Comparison of ENCODE assay signal across 15 mouse cellular contexts in the genomic region with DNA sequence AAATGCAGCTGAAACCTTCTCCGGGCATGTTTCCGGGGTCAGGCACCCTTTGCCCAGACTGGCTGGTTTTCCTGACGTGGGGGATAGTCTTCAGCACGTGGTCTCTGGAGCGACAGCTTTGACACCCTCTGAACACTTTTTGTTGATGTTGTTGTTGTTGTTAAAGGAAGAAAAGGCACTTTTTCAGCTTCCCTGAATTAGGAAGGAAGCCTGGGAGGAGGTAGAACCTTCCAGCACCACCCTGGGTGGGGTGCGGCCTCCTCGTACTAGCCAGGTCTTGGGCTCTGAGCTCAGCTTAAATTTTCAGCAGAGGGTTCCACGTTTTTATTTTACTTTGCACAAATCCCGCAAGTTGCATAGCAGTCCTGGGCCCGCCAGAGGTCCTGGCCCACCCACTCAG. TPM values are rescaled to one million over a fixed set of nuclear protein-coding genes. Genes with fewer than 3 reads are reported as not detected.
DNase-seq lines count a peak whose midpoint lies in the region; TF ChIP-seq lines count a peak whose summit lies in the region.
"Had no signal": no experiment of that assay in that cellular context is flagged by ENCODE, and none has a peak within 500 bp of the region (broad histone marks: within the 10 kb centered on the region; RNA-seq: fewer than 3 reads in every experiment).

No protein-coding gene starts in this region.

- no peaks in the 10 kb centered on the region for H3K36me3 ChIP-seq in thymus, adult 2 months (ENCODE audit: control insufficient read depth, insufficient read depth, low read length)
- H3K36me3 ChIP-seq: forebrain, embryonic 12.5 days; limb, embryonic 15.5 days; liver, embryonic 15.5 days; midbrain, embryonic 12.5 days had no signal

- H3K27me3 ChIP-seq in thymus, adult 2 months (ENCODE audit: control insufficient read depth, insufficient read depth, low read length): no peaks in the 10 kb centered on the region
- H3K27me3 ChIP-seq: forebrain, embryonic 12.5 days; limb, embryonic 15.5 days; liver, embryonic 15.5 days had no signal

- TF ChIP-seq CTCF in layer of hippocampus, adult 2 months (conservative IDR thresholded peaks at IDR 0.05): no peak
- TF ChIP-seq CTCF in thymus, adult 2 months (IDR thresholded peaks at IDR 0.05; ENCODE audit: borderline replicate concordance, control insufficient read depth, extremely low read depth, insufficient read depth, low read length, poor library complexity): no peak

- intact Hi-C loops in heart, postnatal 10 days (cut with DNase I): loop anchor here (2.0 to 5.0 kb wide), 3 partner anchors 91 to 268 kb away; no protein-coding TSS in a partner anchor

- DNase-seq in heart, adult 18-20 months: peak; percentile 62 to 74
- no peak for DNase-seq in heart, postnatal 10 days
- DNase-seq in layer of hippocampus, adult 2 months (ENCODE audit: low spot score in 2 of 2): no peak
- no peak for DNase-seq in layer of hippocampus, adult 9-11 months
- no peak for DNase-seq in thymus, adult 2 months
- no peak for DNase-seq in thymus, postnatal 10 days (ENCODE audit: low spot score in 2 of 2)
- no peak for DNase-seq in right cerebral cortex, postnatal 4 days
- DNase-seq: cerebellum, adult 9-10 months; layer of hippocampus, postnatal 36 days; spleen, adult 18-20 months had no signal

- 91% methylated on average over 10 of the region's 10 CpGs for WGBS in thymus, adult 2 months

- H3K27ac ChIP-seq in layer of hippocampus, adult 2 months: peak overlapping the region; percentile 80
- H3K27ac ChIP-seq in thymus, adult 2 months (ENCODE audit: control insufficient read depth, insufficient read depth, low read length): peak overlapping the region; percentile 85; the same call in 1 of the 2 replicates
- H3K27ac ChIP-seq: forebrain, embryonic 12.5 days; liver, embryonic 15.5 days; midbrain, embryonic 12.5 days had no signal

- no peak overlapping the region for H3K4me3 ChIP-seq in layer of hippocampus, adult 2 months
- no peak overlapping the region for H3K4me3 ChIP-seq in thymus, adult 2 months (ENCODE audit: control insufficient read depth, insufficient read depth, low read length)
- H3K4me3 ChIP-seq: forebrain, embryonic 12.5 days; limb, embryonic 15.5 days; liver, embryonic 15.5 days; midbrain, embryonic 12.5 days had no signal

- peaks cover 34% of the 10 kb centered on the region for H3K4me1 ChIP-seq in thymus, adult 2 months (replicated peaks; ENCODE audit: control insufficient read depth, insufficient read depth, low read length)
- H3K4me1 ChIP-seq: midbrain, embryonic 12.5 days had no signal

- no peak for TF ChIP-seq POLR2A in thymus, adult 2 months (IDR thresholded peaks at IDR 0.05; ENCODE audit: control insufficient read depth, extremely low read depth, insufficient read depth, low read length, poor library complexity)

RNA-seq across cellular contexts. Expression of a gene that starts 49.6 kb away (rescaled TPM):
- 100 to 1,000 TPM; 248 to 259 TPM for total RNA-seq in heart, adult 18-20 months (2021)
- 100 to 1,000 TPM; 222 to 225 TPM for total RNA-seq in heart, postnatal 10 days (2021)
- 10 to 100 TPM; 98.7 to 99.2 TPM for total RNA-seq in layer of hippocampus, adult 2 months (2021)
- polyA plus RNA-seq in thymus, adult 2 months (2012; rRNA removed): 16.6 and 18.9 TPM in 2 replicates
- total RNA-seq: MEL had no signal

Comparison
In these comparisons a context has a peak if more than half of its experiments do, and no peak if none do; other contexts are left out.
1. DNase-seq: peak in heart, adult 18-20 months (2 of 2); none in heart, postnatal 10 days (0 of 2), layer of hippocampus, adult 2 months (0 of 2), layer of hippocampus, adult 9-11 months (single experiment), thymus, adult 2 months (single experiment), thymus, postnatal 10 days (0 of 2) and right cerebral cortex, postnatal 4 days (single experiment).